Mouse (Mus musculus): ENCODE results near the gene Maip1. TPM values are rescaled to one million over a fixed set of nuclear protein-coding genes. Genes with fewer than 3 reads are reported as not detected.

Gene Maip1
- polyA plus RNA-seq, 1 experiment from 2014 or later: 17.5 TPM

DNA sequence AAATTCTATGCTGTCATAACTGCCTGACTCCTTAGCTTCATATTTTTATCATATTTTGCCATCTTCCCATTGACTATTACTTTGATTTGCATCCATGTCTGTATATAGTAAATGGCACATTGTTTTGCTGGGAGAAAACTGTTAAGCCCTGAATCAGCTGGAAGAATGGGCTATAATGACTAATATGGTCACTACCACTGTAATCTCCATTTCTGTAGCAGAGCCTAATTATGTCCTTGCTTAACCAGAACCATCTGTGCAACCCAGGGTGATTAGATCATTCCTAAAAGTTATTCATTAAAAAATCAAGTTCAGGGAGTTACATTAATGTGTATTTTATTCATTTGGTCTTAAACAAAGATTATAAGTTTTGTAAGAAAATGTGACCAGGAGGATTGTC, 19.6 kb upstream of the Maip1 start:
- DNase-seq (ENCODE audit: low spot score) (no peak), ATAC-seq (replicated peaks; ENCODE audit: low FRiP score) (no peak)
- no peak overlapping the region for H3K27ac ChIP-seq (ENCODE audit: low read depth, low read length)
- H3K36me3 ChIP-seq (ENCODE audit: control insufficient read depth, insufficient read depth, low read length): peaks cover 2% of the 10 kb centered on the region; the same call in 1 of the 2 replicates
- no peak overlapping the region for H3K4me3 ChIP-seq (ENCODE audit: low read depth, low read length)
- no peaks in the 10 kb centered on the region for H3K27me3 ChIP-seq (replicated peaks; ENCODE audit: control insufficient read depth, insufficient read depth, low read length)
- no peaks in the 10 kb centered on the region for H3K4me1 ChIP-seq (replicated peaks; ENCODE audit: control insufficient read depth, insufficient read depth, low read length)
- H3K4me2 ChIP-seq: no peak overlapping the region
- no peaks in the 10 kb centered on the region for H3K9me3 ChIP-seq (ENCODE audit: control insufficient read depth, low read length)
- H3K9ac ChIP-seq (ENCODE audit: low read depth, low read length): no peak overlapping the region

- no peaks in the 10 kb centered on the region for H3K9me3 ChIP-seq (ENCODE audit: control insufficient read depth, low read length)
- ATAC-seq (replicated peaks; ENCODE audit: low FRiP score) (no peak), DNase-seq (ENCODE audit: low spot score) (no peak)
- no peak overlapping the region for H3K9ac ChIP-seq (ENCODE audit: low read depth, low read length)
- WGBS: 83% methylated on average over 2 of the region's 2 CpGs
- peaks cover 2% of the 10 kb centered on the region; the same call in 1 of the 2 replicates for H3K36me3 ChIP-seq (ENCODE audit: control insufficient read depth, insufficient read depth, low read length)
- no peaks in the 10 kb centered on the region for H3K27me3 ChIP-seq (replicated peaks; ENCODE audit: control insufficient read depth, insufficient read depth, low read length)
- H3K4me1 ChIP-seq (replicated peaks; ENCODE audit: control insufficient read depth, insufficient read depth, low read length): no peaks in the 10 kb centered on the region
- H3K4me3 ChIP-seq (ENCODE audit: low read depth, low read length): no peak overlapping the region
- H3K27ac ChIP-seq (ENCODE audit: low read depth, low read length): no peak overlapping the region
- H3K4me2 ChIP-seq: no peak overlapping the region
Observed at GRCm38 (mm10) chr1:57387876-57388275, 18.3 kb upstream of the Maip1 start.

DNA sequence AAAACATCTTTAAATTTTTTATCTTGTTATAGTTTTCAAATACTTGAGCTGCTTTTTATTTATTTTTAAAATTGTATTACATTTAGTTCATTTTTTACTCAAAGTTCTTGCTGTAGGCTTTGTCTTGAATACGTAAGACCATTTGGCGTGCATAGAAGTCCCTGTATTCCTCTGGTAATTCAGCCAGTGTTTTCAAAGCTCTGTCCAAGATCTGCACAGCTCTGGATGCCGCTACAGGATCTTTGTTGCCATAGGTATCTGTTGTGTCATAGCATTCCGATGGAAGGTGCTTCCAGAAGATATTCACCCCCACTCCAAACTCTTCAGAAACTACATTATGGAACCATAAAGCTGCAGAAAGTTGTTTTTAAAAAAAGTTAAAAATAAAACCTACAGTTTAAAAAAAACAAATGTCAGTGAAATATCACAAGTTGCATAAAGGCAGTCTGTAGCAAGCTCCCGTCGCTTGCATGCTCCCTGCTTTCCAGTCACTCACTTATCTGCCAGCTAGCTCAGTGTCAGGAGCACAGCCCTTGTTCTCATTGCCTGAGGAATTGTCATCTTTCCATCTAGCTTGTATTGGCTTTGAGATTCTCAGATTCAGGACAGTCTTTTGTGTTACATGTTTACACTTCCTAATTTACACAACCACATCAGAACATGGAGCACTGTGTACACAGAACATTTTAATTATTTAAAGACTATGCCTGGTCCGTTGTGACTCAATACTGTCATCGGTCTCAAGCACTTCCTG, 17.5 kb upstream of the Maip1 start:
- ATAC-seq (replicated peaks; ENCODE audit: low FRiP score) (no peak), DNase-seq (ENCODE audit: low spot score) (no peak)
- Histone ChIP-seq H3K9ac (ENCODE audit: low read depth, low read length) (no peak overlapping the region), H3K4me3 (ENCODE audit: low read depth, low read length) (no peak overlapping the region), H3K27me3 (replicated peaks; ENCODE audit: control insufficient read depth, insufficient read depth, low read length) (no peaks in the 10 kb centered on the region), H3K36me3 (ENCODE audit: control insufficient read depth, insufficient read depth, low read length) (peaks cover 2% of the 10 kb centered on the region; the same call in 1 of the 2 replicates), H3K27ac (ENCODE audit: low read depth, low read length) (no peak overlapping the region), H3K4me1 (replicated peaks; ENCODE audit: control insufficient read depth, insufficient read depth, low read length) (no peaks in the 10 kb centered on the region), H3K9me3 (ENCODE audit: control insufficient read depth, low read length) (no peaks in the 10 kb centered on the region), H3K4me2 (no peak overlapping the region)
- whole genome bisulfite sequencing: 89% methylated on average over 8 of the region's 8 CpGs

DNA sequence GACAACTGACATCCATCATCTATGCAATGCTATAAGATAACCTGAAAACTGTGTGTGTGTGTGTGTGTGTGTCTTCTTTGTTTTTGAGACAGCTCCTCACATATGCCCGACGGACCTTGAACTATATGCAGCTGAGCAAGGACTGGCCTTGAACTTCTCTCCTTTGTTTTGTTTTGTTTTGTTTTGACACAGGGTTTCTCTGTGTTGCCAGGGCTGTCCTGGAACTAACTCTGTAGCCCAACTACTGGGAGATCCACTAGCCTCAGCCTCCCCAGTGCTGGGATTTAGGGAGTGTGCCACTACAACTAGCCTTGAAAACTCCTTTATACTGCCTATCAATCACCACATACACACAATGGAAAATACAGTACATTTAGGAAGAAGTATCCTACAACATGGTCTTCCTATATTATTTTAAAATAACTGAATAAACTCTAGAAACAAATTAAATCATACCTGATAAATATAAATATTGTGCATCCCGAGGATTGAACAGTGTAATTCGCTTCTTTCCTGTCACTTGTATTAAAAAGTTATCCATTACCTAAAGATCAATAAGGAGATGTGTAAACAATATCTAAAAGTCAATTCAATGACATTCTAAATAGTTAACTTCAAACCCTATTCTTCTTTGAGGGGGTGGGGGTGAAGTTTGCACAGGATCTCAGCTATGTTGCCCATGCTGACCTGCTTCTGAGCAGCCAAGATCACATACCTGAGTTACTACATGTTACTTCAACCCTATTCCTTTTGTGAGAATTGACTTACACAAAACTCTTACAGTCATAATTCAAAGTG, 14.9 kb upstream of the Maip1 start:
- no peak overlapping the region for H3K27ac ChIP-seq (ENCODE audit: low read depth, low read length)
- WGBS: 88% methylated on average over 4 of the region's 4 CpGs
- H3K36me3 ChIP-seq (ENCODE audit: control insufficient read depth, insufficient read depth, low read length): peaks cover 5% of the 10 kb centered on the region; the same call in 1 of the 2 replicates
- no peaks in the 10 kb centered on the region for H3K4me1 ChIP-seq (replicated peaks; ENCODE audit: control insufficient read depth, insufficient read depth, low read length)
- no peak overlapping the region for H3K4me3 ChIP-seq (ENCODE audit: low read depth, low read length)
- no peak overlapping the region for H3K9ac ChIP-seq (ENCODE audit: low read depth, low read length)
- ATAC-seq (replicated peaks; ENCODE audit: low FRiP score) (no peak), DNase-seq (ENCODE audit: low spot score) (no peak)
- H3K9me3 ChIP-seq (ENCODE audit: control insufficient read depth, low read length): no peaks in the 10 kb centered on the region
- no peak overlapping the region for H3K4me2 ChIP-seq
- H3K27me3 ChIP-seq (replicated peaks; ENCODE audit: control insufficient read depth, insufficient read depth, low read length): no peaks in the 10 kb centered on the region

DNA sequence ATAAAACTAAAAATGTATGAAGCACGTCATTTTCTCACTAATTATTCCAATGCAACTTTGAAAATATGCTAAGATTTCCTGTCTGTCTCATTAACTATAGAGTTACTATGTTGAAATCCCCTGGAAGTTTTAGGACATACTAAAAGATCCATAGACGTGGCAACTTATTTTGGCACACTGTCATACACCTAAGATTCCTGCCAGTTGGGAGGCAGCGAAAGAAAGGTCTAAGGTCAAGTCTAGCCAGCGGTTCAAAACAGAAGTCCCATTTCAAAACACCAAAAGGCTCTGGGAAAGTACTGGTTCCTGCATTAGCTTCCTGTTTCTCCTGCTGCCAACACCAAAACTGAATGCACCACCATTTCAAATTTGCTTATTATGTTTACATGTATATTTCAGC, 13.7 kb upstream of the Maip1 start:
- H3K4me1 ChIP-seq (replicated peaks; ENCODE audit: control insufficient read depth, insufficient read depth, low read length): no peaks in the 10 kb centered on the region
- no peaks in the 10 kb centered on the region for H3K9me3 ChIP-seq (ENCODE audit: control insufficient read depth, low read length)
- ATAC-seq (replicated peaks; ENCODE audit: low FRiP score) (no peak), DNase-seq (ENCODE audit: low spot score) (no peak)
- no peak overlapping the region for H3K4me2 ChIP-seq
- H3K27ac ChIP-seq (ENCODE audit: low read depth, low read length): no peak overlapping the region
- 84% methylated on average over 4 of the region's 4 CpGs for WGBS
- no peak overlapping the region for H3K9ac ChIP-seq (ENCODE audit: low read depth, low read length)
- peaks cover 5% of the 10 kb centered on the region; the same call in 1 of the 2 replicates for H3K36me3 ChIP-seq (ENCODE audit: control insufficient read depth, insufficient read depth, low read length)
- no peaks in the 10 kb centered on the region for H3K27me3 ChIP-seq (replicated peaks; ENCODE audit: control insufficient read depth, insufficient read depth, low read length)
- no peak overlapping the region for H3K4me3 ChIP-seq (ENCODE audit: low read depth, low read length)

DNA sequence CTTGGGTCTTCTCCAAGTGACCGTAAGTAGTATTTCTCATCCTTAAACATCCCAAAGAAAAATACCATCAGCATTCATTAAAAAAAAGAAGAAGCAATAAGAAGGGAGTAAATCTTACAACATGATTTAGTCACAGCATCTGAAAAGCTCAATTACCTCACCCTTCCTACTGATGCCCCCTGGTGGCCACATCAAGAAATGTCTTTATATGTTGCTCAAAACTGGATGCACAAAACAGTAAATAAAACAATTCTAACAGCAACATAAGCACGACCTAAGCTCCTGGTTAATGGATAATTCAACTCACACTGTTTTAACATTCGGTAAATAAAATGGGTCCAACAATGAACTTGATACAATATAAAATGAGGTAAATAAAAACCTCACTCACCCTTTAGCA, 12.1 kb upstream of the Maip1 start:
- Histone ChIP-seq H3K4me3 (ENCODE audit: low read depth, low read length) (no peak overlapping the region), H3K36me3 (ENCODE audit: control insufficient read depth, insufficient read depth, low read length) (peaks cover 5% of the 10 kb centered on the region; the same call in 1 of the 2 replicates), H3K27ac (ENCODE audit: low read depth, low read length) (no peak overlapping the region), H3K4me2 (no peak overlapping the region), H3K9ac (ENCODE audit: low read depth, low read length) (no peak overlapping the region), H3K4me1 (replicated peaks; ENCODE audit: control insufficient read depth, insufficient read depth, low read length) (no peaks in the 10 kb centered on the region), H3K27me3 (replicated peaks; ENCODE audit: control insufficient read depth, insufficient read depth, low read length) (no peaks in the 10 kb centered on the region), H3K9me3 (ENCODE audit: control insufficient read depth, low read length) (no peaks in the 10 kb centered on the region)
- DNase-seq (ENCODE audit: low spot score) (no peak), ATAC-seq (replicated peaks; ENCODE audit: low FRiP score) (no peak)
- WGBS: 60% methylated on average over 3 of the region's 3 CpGs

DNA sequence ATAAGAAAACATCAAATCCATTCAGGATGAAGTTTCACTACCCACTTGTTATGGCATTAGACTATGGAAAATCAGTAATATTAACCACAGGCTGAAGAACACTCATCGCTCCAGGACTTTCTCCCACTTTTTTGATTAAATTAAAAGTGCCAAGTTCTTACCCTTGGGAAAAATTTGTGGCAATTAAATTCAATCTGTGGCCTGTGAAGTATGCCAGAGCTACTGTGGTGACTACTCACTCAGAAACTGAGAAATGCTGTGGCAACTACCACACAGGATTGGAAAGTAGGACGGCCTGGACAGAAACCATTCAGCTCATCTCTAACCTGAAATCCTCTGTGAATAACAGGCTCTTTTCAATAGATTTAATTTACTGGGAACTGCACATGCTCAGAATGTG, 5.8 kb upstream of the Maip1 start:
- no peak overlapping the region for H3K9ac ChIP-seq (ENCODE audit: low read depth, low read length)
- H3K36me3 ChIP-seq (ENCODE audit: control insufficient read depth, insufficient read depth, low read length): peaks cover 2% of the 10 kb centered on the region; the same call in 1 of the 2 replicates
- 93% methylated on average over 2 of the region's 2 CpGs for WGBS
- no peaks in the 10 kb centered on the region; the same call in 1 of the 2 replicates for H3K4me1 ChIP-seq (replicated peaks; ENCODE audit: control insufficient read depth, insufficient read depth, low read length)
- no peak overlapping the region for H3K4me2 ChIP-seq
- no peaks in the 10 kb centered on the region for H3K9me3 ChIP-seq (ENCODE audit: control insufficient read depth, low read length)
- H3K27me3 ChIP-seq (replicated peaks; ENCODE audit: control insufficient read depth, insufficient read depth, low read length): no peaks in the 10 kb centered on the region
- no peak overlapping the region for H3K27ac ChIP-seq (ENCODE audit: low read depth, low read length)
- H3K4me3 ChIP-seq (ENCODE audit: low read depth, low read length): no peak overlapping the region
- DNase-seq (ENCODE audit: low spot score) (no peak), ATAC-seq (replicated peaks; ENCODE audit: low FRiP score) (no peak)

DNA sequence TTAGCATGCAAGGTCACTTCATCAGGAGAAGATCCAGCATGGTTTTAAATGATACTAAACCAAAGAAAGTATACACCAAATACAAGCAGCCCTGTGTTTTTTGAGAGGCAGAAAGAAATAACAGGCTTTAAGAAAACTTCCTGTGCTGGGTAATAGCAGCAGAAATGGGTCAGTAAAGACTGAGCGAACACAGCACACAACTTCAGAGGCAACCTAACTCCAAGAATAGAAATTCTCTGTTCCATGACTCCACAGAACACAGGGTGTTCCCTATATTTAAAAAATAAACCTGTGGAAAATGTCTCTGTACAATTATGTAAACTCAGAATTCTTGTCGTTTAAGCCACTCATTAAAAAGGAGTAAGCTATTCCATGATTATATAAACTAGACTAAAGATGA, 5.3 kb upstream of the Maip1 start:
- no peak overlapping the region for H3K4me2 ChIP-seq
- H3K27ac ChIP-seq (ENCODE audit: low read depth, low read length): no peak overlapping the region
- no peak overlapping the region for H3K9ac ChIP-seq (ENCODE audit: low read depth, low read length)
- ATAC-seq (replicated peaks; ENCODE audit: low FRiP score) (no peak), DNase-seq (ENCODE audit: low spot score) (no peak)
- no peaks in the 10 kb centered on the region for H3K36me3 ChIP-seq (ENCODE audit: control insufficient read depth, insufficient read depth, low read length)
- H3K4me3 ChIP-seq (ENCODE audit: low read depth, low read length): no peak overlapping the region
- H3K9me3 ChIP-seq (ENCODE audit: control insufficient read depth, low read length): no peaks in the 10 kb centered on the region
- H3K27me3 ChIP-seq (replicated peaks; ENCODE audit: control insufficient read depth, insufficient read depth, low read length): no peaks in the 10 kb centered on the region
- 90% methylated on average over 2 of the region's 2 CpGs for WGBS
- H3K4me1 ChIP-seq (replicated peaks; ENCODE audit: control insufficient read depth, insufficient read depth, low read length): no peaks in the 10 kb centered on the region; the same call in 1 of the 2 replicates
